Mouse (Mus musculus) B cell, adult 67 days (primary cell): ENCODE results near the gene Armc8. TPM values are rescaled to one million over a fixed set of nuclear protein-coding genes. Genes with fewer than 3 reads are reported as not detected.

ENCODE experiments used
- total RNA-seq, 2 experiments: library from RNA; stranded (reverse); gene quantifications; 4 replicates each; pipeline ENCODE4 v1.2.4; 2023

The Armc8 gene
- total RNA-seq: 10 to 100 TPM; 31.4 to 34.4 TPM

GRCm38 (mm10) chr9:99568347-99569070 is at the start of gene Armc8:
Armc8 (minus strand) TSS chr9:99568899.

GRCm38 (mm10) chr9:99612202-99612601 is 43.5 kb upstream of the Armc8 start, which contains the start of gene A4gnt:
A4gnt (plus strand) TSS chr9:99612502.

GRCm38 (mm10) chr9:99575677-99576480 is 7.2 kb upstream of the Armc8 start, which contains the start of gene Dbr1:
Dbr1 (plus strand) TSS chr9:99575799.

GRCm38 (mm10) chr9:99451161-99451560 is 117.5 kb downstream of the Armc8 start, which contains the start of gene Nme9:
Nme9 (plus strand) TSS chr9:99451475.

GRCm38 (mm10) chr9:99437031-99437764 is 131.5 kb downstream of the Armc8 start, which contains the start of gene Mras:
Mras (minus strand) TSS chr9:99437381.

Other genes starting within 250 kb of the Armc8 start
- gene Esyt3, start 210.3 kb downstream of the Armc8 start, total RNA-seq: not detected
- gene Mras, start 131.5 kb downstream of the Armc8 start, total RNA-seq: under 1 TPM in 1 of 2 experiments, not detected in 1; 0.12 TPM
- gene Nme9, start 117.4 kb downstream of the Armc8 start, total RNA-seq: not detected
- 10 to 100 TPM; 28.9 to 34.1 TPM for gene Dbr1, start 6.9 kb upstream of the Armc8 start, total RNA-seq
- gene A4gnt, start 43.6 kb upstream of the Armc8 start, total RNA-seq: not detected
- not detected for gene Dzip1l, start 60.6 kb upstream of the Armc8 start, total RNA-seq
- gene Cldn18, start 148.4 kb upstream of the Armc8 start, total RNA-seq: not detected